Mouse (Mus musculus) small intestine, adult 2 months (tissue): ENCODE measurements at regions not wholly inside any gene's neighbourhood (a gene's known extent, or its start where the extent isn't known, plus 50 kb on each side); places are given as distances from the start of the nearest gene placed in this dataset.

Source experiments
- CTCF ChIP-seq: fragments of 200-500 bp; IDR thresholded peaks from 2 replicates; pipeline ENCODE4 v1.5.1; 2012; ENCODE audit warnings: low read depth, mild to moderate bottlenecking, control low read depth, inconsistent platforms, low read length, moderate library complexity, mixed read lengths; ENCODE audit not compliant: insufficient replicate concordance, insufficient read length; ENCODE audit errors: extremely low read depth
- POLR2A ChIP-seq: fragments of 200-500 bp; IDR thresholded peaks from 2 replicates; pipeline ENCODE4 v1.6.1; 2012; ENCODE audit warnings: low read depth, mild to moderate bottlenecking, control low read depth, inconsistent platforms, low read length, moderate library complexity

DNA sequence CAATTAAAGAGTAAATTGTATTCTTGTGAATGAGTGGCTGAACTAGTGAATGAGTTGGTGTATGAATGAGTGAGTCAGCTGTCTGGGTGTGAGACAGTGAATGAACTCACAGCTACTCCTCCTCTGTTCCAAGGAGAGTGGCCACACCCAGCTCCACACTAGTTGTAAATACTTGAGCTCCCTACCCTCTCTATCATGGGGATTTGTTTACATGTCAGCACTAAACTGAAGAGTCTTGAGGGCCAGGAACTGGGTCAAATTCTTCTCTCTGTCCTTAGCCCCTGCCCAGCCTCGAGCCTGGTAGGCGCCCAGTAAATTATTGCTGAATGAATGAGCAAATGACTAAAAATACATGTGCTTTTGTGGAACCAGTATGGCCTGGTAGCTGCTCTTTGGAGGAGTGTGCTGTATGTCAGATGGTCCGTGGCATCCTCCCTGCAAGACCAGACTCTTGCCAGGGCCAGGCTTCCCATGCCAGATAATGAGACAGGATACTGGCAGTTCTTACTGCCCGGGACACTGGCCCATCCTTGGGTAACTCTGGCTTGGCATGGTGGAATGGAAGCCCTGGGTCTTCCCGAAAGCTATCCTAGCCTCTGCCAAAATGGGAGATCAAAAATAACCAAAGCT lies 94.8 kb upstream of the Rtl1 start:
- TF ChIP-seq POLR2A (no peak), CTCF (no peak)
